Mouse (Mus musculus) CH12.LX (cell line): ENCODE measurements around the gene Slc17a4. TPM values are rescaled to one million over a fixed set of nuclear protein-coding genes. Genes with fewer than 3 reads are reported as not detected.

ENCODE experiments used
- DNase-seq: peaks from one replicate; pipeline ENCODE4 v3.0.0-alpha.2; 2013; ENCODE audit errors: extremely low read depth
- H3K27ac ChIP-seq: 2 replicates; pipeline ENCODE4 v1.5.1; 2012; ENCODE audit warnings: low read depth, mild to moderate bottlenecking, control low read depth, moderate library complexity; ENCODE audit not compliant: insufficient read depth
- H3K27me3 ChIP-seq: replicated peaks from 2 replicates; pipeline ENCODE3; 2012; ENCODE audit warnings: inconsistent platforms
- H3K36me3 ChIP-seq, 2 experiments: replicated peaks in 1 of 2; 2 replicates each; pipeline versions ENCODE3 to v1.6.1; 2012; ENCODE audit warnings: inconsistent platforms in 1 of 2, low read length in 1 of 2, mild to moderate bottlenecking in 1 of 2, mixed read lengths in 1 of 2, moderate library complexity in 1 of 2; ENCODE audit not compliant: control insufficient read depth in 1 of 2, insufficient read depth in 1 of 2
- H3K4me1 ChIP-seq, 2 experiments: 2 replicates each; pipeline ENCODE4 v1.6.1; 2012; ENCODE audit warnings: inconsistent platforms in 1 of 2, moderate library complexity in 1 of 2; ENCODE audit not compliant: insufficient read depth in 2 of 2, control insufficient read depth in 1 of 2
- H3K4me2 ChIP-seq: 2 replicates; pipeline ENCODE4 v1.6.1; 2012; ENCODE audit warnings: low read depth, mild to moderate bottlenecking, control low read depth; ENCODE audit not compliant: poor library complexity, insufficient read depth, severe bottlenecking
- H3K4me3 ChIP-seq, 3 experiments: fragments of 150-350 bp in 1 of 3; sonication (generic) in 1 of 3; replicated peaks in 1 of 3; 2 replicates each; pipeline versions ENCODE3 to v1.5.1; 2011 to 2012; ENCODE audit warnings: low read depth in 2 of 3, low read length in 2 of 3, mild to moderate bottlenecking in 2 of 3, moderate library complexity in 2 of 3, control low read depth in 1 of 3, improper control_type of control experiment in 1 of 3, inconsistent platforms in 1 of 3, mixed read lengths in 1 of 3; ENCODE audit not compliant: poor library complexity in 1 of 3
- H3K79me2 ChIP-seq: replicated peaks from 2 replicates; pipeline ENCODE4 v1.6.1; 2012; ENCODE audit warnings: mild to moderate bottlenecking, moderate library complexity; ENCODE audit not compliant: control insufficient read depth, poor library complexity, insufficient read depth, severe bottlenecking; ENCODE audit errors: extremely low read depth
- H3K9ac ChIP-seq: 2 replicates; pipeline ENCODE4 v1.6.1; 2012; ENCODE audit warnings: low read depth, mild to moderate bottlenecking, control low read depth, moderate library complexity; ENCODE audit not compliant: insufficient read depth
- H3K9me3 ChIP-seq: replicated peaks from 2 replicates; pipeline ENCODE3; 2012; ENCODE audit warnings: low read length, inconsistent platforms, mixed read lengths
- BHLHE40 ChIP-seq: IDR thresholded peaks from 2 replicates; pipeline ENCODE4 v1.6.1; 2011; ENCODE audit warnings: mild to moderate bottlenecking, low read depth, low read length, improper control_type of control experiment
- CHD1 ChIP-seq: IDR thresholded peaks from 2 replicates; pipeline ENCODE4 v1.6.1; 2012; ENCODE audit warnings: low read depth, low read length, improper control_type of control experiment, inconsistent platforms
- CHD2 ChIP-seq: IDR thresholded peaks from 2 replicates; pipeline ENCODE4 v1.6.1; 2011; ENCODE audit warnings: low read length, improper control_type of control experiment
- CTCF ChIP-seq, 2 experiments: IDR thresholded peaks in 1 of 2; conservative IDR thresholded peaks in 1 of 2; 2 replicates each; pipeline ENCODE4 v1.5.1; 2011 to 2012; ENCODE audit warnings: low read depth in 2 of 2, low read length in 2 of 2, improper control_type of control experiment in 1 of 2, inconsistent platforms in 1 of 2, mild to moderate bottlenecking in 1 of 2, moderate library complexity in 1 of 2
- E2F4 ChIP-seq: IDR thresholded peaks from 2 replicates; pipeline ENCODE4 v1.6.1; 2011; ENCODE audit warnings: low read depth, low read length, improper control_type of control experiment; ENCODE audit not compliant: insufficient replicate concordance
- ELF1 ChIP-seq: IDR thresholded peaks from 2 replicates; pipeline ENCODE4 v1.6.1; 2014; ENCODE audit warnings: low read depth, mild to moderate bottlenecking, inconsistent platforms, low read length, improper control_type of control experiment
- GABPA ChIP-seq: IDR thresholded peaks from 2 replicates; pipeline ENCODE4 v1.6.1; 2012; ENCODE audit warnings: low read depth, low read length, improper control_type of control experiment, inconsistent platforms; ENCODE audit not compliant: insufficient replicate concordance
- HCFC1 ChIP-seq: IDR thresholded peaks from 2 replicates; pipeline ENCODE4 v1.6.1; 2012; ENCODE audit warnings: low read depth, mild to moderate bottlenecking, inconsistent platforms, low read length, improper control_type of control experiment
- IRF4 ChIP-seq: IDR thresholded peaks from 2 replicates; pipeline ENCODE4 v1.6.1; 2014; ENCODE audit warnings: low read depth, mild to moderate bottlenecking, inconsistent platforms, low read length, improper control_type of control experiment
- JUN ChIP-seq: IDR thresholded peaks from 2 replicates; pipeline ENCODE4 v1.6.1; 2011; ENCODE audit warnings: low read depth, mild to moderate bottlenecking, low read length, improper control_type of control experiment, moderate library complexity; ENCODE audit not compliant: insufficient read depth
- KAT2A ChIP-seq: IDR thresholded peaks from 2 replicates; pipeline ENCODE4 v1.6.1; 2012; ENCODE audit warnings: low read length, improper control_type of control experiment, inconsistent platforms; ENCODE audit not compliant: insufficient replicate concordance
- MAFK ChIP-seq: IDR thresholded peaks from 2 replicates; pipeline ENCODE4 v1.6.1; 2011; ENCODE audit warnings: low read length, improper control_type of control experiment; ENCODE audit not compliant: insufficient replicate concordance
- MAX ChIP-seq: IDR thresholded peaks from 2 replicates; pipeline ENCODE4 v1.6.1; 2011; ENCODE audit warnings: low read length, improper control_type of control experiment
- MAZ ChIP-seq: IDR thresholded peaks from 2 replicates; pipeline ENCODE4 v1.6.1; 2012; ENCODE audit warnings: low read depth, mild to moderate bottlenecking, inconsistent platforms, low read length, improper control_type of control experiment, moderate library complexity
- MEF2A ChIP-seq: IDR thresholded peaks from 2 replicates; pipeline ENCODE4 v1.6.1; 2014; ENCODE audit warnings: low read depth, mild to moderate bottlenecking, inconsistent platforms, low read length, improper control_type of control experiment, borderline replicate concordance
- MXI1 ChIP-seq: IDR thresholded peaks from 2 replicates; pipeline ENCODE4 v1.6.1; 2011; ENCODE audit warnings: mild to moderate bottlenecking, low read depth, low read length, improper control_type of control experiment
- MYC ChIP-seq: IDR thresholded peaks from 2 replicates; pipeline ENCODE4 v1.6.1; 2011; ENCODE audit warnings: low read depth, mild to moderate bottlenecking, improper control_type of control experiment, low read length
- NRF1 ChIP-seq: IDR thresholded peaks from 2 replicates; pipeline ENCODE4 v1.6.1; 2014; ENCODE audit warnings: low read depth, mild to moderate bottlenecking, inconsistent platforms, low read length, improper control_type of control experiment, moderate library complexity
- RAD21 ChIP-seq: IDR thresholded peaks from 2 replicates; pipeline ENCODE4 v1.6.1; 2011; ENCODE audit warnings: low read depth, mild to moderate bottlenecking, low read length, improper control_type of control experiment, moderate library complexity
- RCOR1 ChIP-seq: conservative IDR thresholded peaks from 2 replicates; pipeline ENCODE4 v1.6.1; 2012; ENCODE audit warnings: low read depth, mild to moderate bottlenecking, inconsistent platforms, low read length, improper control_type of control experiment
- SIN3A ChIP-seq: IDR thresholded peaks from 2 replicates; pipeline ENCODE4 v1.6.1; 2012; ENCODE audit warnings: low read length, improper control_type of control experiment, inconsistent platforms
- UBTF ChIP-seq: IDR thresholded peaks from 2 replicates; pipeline ENCODE4 v1.6.1; 2012; ENCODE audit warnings: low read depth, mild to moderate bottlenecking, inconsistent platforms, low read length, improper control_type of control experiment, moderate library complexity
- USF1 ChIP-seq: IDR thresholded peaks from 2 replicates; pipeline ENCODE4 v1.6.1; 2014; ENCODE audit warnings: low read depth, mild to moderate bottlenecking, inconsistent platforms, low read length, improper control_type of control experiment
- ZC3H11A ChIP-seq: IDR thresholded peaks from 2 replicates; pipeline ENCODE4 v1.6.1; 2012; ENCODE audit warnings: low read depth, mild to moderate bottlenecking, inconsistent platforms, low read length, improper control_type of control experiment
- ZKSCAN1 ChIP-seq: IDR thresholded peaks from 2 replicates; pipeline ENCODE4 v1.6.1; 2012; ENCODE audit warnings: low read depth, inconsistent platforms, low read length, improper control_type of control experiment, borderline replicate concordance
- ZMIZ1 ChIP-seq: IDR thresholded peaks from 2 replicates; pipeline ENCODE4 v1.6.1; 2012; ENCODE audit warnings: low read depth, mild to moderate bottlenecking, inconsistent platforms, low read length, improper control_type of control experiment
- dilution Hi-C: fragments of 300-500 bp; cut with MboI; formaldehyde crosslinking; loops from 2 replicates; pipeline ENCODE4 v1.14.3; 2020; ENCODE audit warnings: low sequenced_read_pairs; ENCODE audit not compliant: extremely low pct_unique_long_range_greater_than_20kb, extremely low pct_ligation_motif_present
- in situ Hi-C: fragments of 300-500 bp; cut with MboI; formaldehyde crosslinking; loops from 3 replicates; pipeline ENCODE4 v1.14.3; 2019; ENCODE audit warnings: low sequenced_read_pairs, low pct_ligation_motif_present, low pct_unique_long_range_greater_than_20kb, mixed read lengths
- polyA plus RNA-seq: library from polyadenylated mRNA; unstranded; fragments of >175 nt; gene quantifications from 2 replicates; pipeline ENCODE4 v1.2.1, GENCODE M21; 2012; ENCODE audit warnings: low read depth; ENCODE audit not compliant: insufficient read length
- total RNA-seq, 2 experiments: library from RNA; depleted of rRNA; stranded (reverse); fragments of 300-350 nt in 1 of 2; fragments of >200 nt in 1 of 2; gene quantifications; 2 replicates each; pipeline ENCODE4 v1.2.3; 2012 to 2014

Slc17a4 gene
- total and polyA plus RNA-seq, 3 experiments, result 0.08 to 0.37 (median 0.35) TPM

DNA sequence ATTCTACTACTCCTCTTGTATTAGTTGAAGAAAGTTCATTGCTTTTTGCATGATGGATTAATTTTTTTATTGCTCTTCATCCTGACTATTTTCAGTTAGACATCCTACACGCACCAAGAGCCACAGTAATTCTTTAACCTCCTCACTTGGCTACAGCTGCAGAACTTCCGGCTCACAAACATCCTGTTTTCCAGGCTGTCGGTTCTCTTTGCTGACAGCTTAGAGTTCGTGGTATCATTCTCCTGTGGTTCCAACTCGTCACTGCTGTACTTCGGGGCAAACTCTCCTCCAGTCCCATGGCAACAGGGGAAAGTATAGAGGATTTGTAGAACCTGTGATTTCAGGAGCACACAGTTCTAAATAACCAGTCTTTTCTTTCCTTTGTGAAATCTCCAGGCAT is 16.6 kb downstream of the Slc17a4 start:
- Histone ChIP-seq H3K9ac (no peak overlapping the region), H3K79me2 (no peaks in the 10 kb centered on the region), H3K4me3 (no peak overlapping the region), H3K36me3 (no peaks in the 10 kb centered on the region), H3K9me3 (no peaks in the 10 kb centered on the region), H3K4me2 (no peak overlapping the region), H3K27ac (no peak overlapping the region), H3K27me3 (no peaks in the 10 kb centered on the region), H3K4me1 (no peaks in the 10 kb centered on the region)
- DNase-seq, result no peak
- dilution Hi-C loops (no loop called here), in situ Hi-C loops (no loop called here)
- TF ChIP-seq CHD1 (no peak), CTCF (conservative IDR thresholded peaks at IDR 0.05 in 1 of 2, IDR thresholded peaks at IDR 0.05 in 1 of 2; ENCODE audit: low read depth in 2 of 2, low read length in 2 of 2) (no peak), ZKSCAN1 (no peak), NRF1 (no peak), E2F4 (no peak), KAT2A (no peak), JUN (no peak), ELF1 (no peak), HCFC1 (no peak), MEF2A (no peak), CHD2 (no peak), MAZ (no peak), UBTF (no peak)

DNA sequence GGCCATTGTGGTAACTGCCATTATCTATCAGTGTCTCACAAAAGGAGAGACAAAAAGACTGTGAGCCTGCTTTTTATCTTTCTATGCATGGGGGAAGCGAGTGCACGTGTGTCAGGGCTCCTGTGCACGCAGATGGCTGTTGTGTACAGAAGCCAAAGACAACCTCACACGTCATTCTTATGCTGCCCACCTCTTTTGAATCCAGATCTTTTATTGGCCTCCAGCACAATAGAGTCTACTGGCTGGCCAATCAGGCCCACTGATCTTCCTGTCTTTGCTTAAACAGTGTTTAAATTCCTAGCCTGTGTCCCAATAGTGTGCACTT is 21.6 kb downstream of the Slc17a4 start:
- Histone ChIP-seq H3K79me2 (no peaks in the 10 kb centered on the region), H3K27me3 (no peaks in the 10 kb centered on the region), H3K27ac (no peak overlapping the region), H3K4me1 (no peaks in the 10 kb centered on the region; a peak in 1 of 4 replicates), H3K9ac (no peak overlapping the region), H3K4me3 (no peak overlapping the region), H3K4me2 (no peak overlapping the region), H3K36me3 (no peaks in the 10 kb centered on the region), H3K9me3 (no peaks in the 10 kb centered on the region)
- dilution Hi-C loops (no loop called here), in situ Hi-C loops (no loop called here)
- DNase-seq, result no peak
- TF ChIP-seq ELF1 (no peak), BHLHE40 (no peak), MYC (no peak), RCOR1 (no peak), RAD21 (no peak), ZC3H11A (no peak), CHD2 (no peak), MAX (no peak), USF1 (no peak), ZMIZ1 (no peak), GABPA (no peak), MXI1 (no peak), E2F4 (no peak), UBTF (no peak), SIN3A (no peak), IRF4 (no peak), MEF2A (no peak), KAT2A (no peak), MAFK (no peak)
